In genomic region chr12:71546523-71547265, GRCm38 (mm10) we compare ENCODE assay signal across 20 mouse cellular contexts.
DNase-seq lines count a peak whose midpoint lies in the region; ATAC-seq lines count a peak whose summit lies in the region.
"Had no signal": no experiment of that assay in that cellular context is flagged by ENCODE, and none has a peak within 500 bp of the region (broad histone marks: within the 10 kb centered on the region; RNA-seq: fewer than 3 reads in every experiment).

No protein-coding gene starts in this region.

- ATAC-seq in megakaryocyte progenitor cell, adult 5-6 weeks (replicated peaks; ENCODE audit: poor library complexity) = peak; percentile 55
- ATAC-seq: activated CD4-positive, CD25-positive, alpha-beta regulatory T cell, adult 4 months; forebrain, postnatal 0 days; inflammation-experienced regulatory T-cells, adult 6 months; midbrain, embryonic 13.5 days had no signal

- DNase-seq in left cerebral cortex, adult 18-20 months (ENCODE audit: low spot score in 2 of 2) = peak; percentile 12 to 22
- no peak for DNase-seq in left cerebral cortex, adult 11 months (ENCODE audit: low spot score)
- DNase-seq in A20 (ENCODE audit: low read depth, low spot score) = peak; percentile 23
- DNase-seq in brain, adult 2 months (ENCODE audit: low read depth, low spot score) = peak; percentile 84
- no peak for DNase-seq in yolk sac, embryonic 10.5 days (ENCODE audit: low spot score)
- no peak for DNase-seq in T-cell, adult 2 months (ENCODE audit: low spot score)
- DNase-seq: adrenal gland, postnatal 10 days; B cell, adult 2 months; cerebellum, adult 9-10 months; forebrain, postnatal 0 days; gastrocnemius, postnatal 36 days; heart, postnatal 4 days; kidney, adult 8-10 months; kidney, postnatal 10 days; lung, postnatal 4 days; retina, postnatal 1 day had no signal

Comparison
In these comparisons a context has a peak if more than half of its experiments do, and no peak if none do; other contexts are left out.
1. DNase-seq: peak in left cerebral cortex, adult 18-20 months (2 of 2), A20 (single experiment) and brain, adult 2 months (single experiment); none in left cerebral cortex, adult 11 months (single experiment), yolk sac, embryonic 10.5 days (single experiment) and T-cell, adult 2 months (single experiment).